Mouse (Mus musculus) fat pad, adult 2 months (tissue): ENCODE results near the gene Tmem59l.

Experiments used
- DNase-seq: peaks from one replicate; pipeline ENCODE4 v3.0.0-alpha.2; 2011; ENCODE audit warnings: low read depth, low spot score; ENCODE audit errors: extremely low read depth

Gene Tmem59l

DNA sequence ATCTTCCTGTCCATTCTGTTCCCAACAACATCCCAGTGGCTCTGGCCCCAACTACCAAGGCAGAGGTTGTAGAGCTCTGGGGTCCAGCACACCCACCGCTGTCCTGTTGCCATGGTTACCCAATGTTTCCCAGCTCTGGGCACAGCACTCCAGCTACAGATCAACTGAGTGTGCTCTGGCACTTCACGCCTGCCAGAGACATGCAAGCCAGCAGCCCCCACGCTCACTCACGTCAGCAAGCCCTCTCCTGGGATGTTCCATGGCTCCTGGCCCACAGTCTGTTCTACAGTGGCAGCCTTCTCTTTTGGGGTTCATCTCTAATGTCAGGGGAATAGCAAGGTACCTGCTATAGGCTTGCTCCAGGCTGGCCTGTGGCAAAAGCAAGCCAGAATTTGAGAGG is 23.9 kb downstream of the Tmem59l start:
- DNase-seq, result no peak

DNA sequence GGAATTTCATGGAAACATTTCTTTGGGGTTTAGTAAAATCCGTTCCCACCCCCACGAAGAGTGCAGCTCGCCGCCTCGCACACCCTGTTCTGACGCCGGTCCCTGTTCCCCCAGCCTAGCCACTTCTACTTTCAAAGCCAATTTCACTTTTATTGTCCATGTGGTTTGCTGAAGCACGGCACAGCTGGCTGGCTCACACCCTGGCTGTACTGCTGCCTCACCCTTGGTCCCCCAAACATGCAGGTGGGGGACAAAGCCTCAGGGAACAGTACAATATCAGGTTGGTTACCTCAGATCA is 24.7 kb downstream of the Tmem59l start:
- DNase-seq, result no peak

DNA sequence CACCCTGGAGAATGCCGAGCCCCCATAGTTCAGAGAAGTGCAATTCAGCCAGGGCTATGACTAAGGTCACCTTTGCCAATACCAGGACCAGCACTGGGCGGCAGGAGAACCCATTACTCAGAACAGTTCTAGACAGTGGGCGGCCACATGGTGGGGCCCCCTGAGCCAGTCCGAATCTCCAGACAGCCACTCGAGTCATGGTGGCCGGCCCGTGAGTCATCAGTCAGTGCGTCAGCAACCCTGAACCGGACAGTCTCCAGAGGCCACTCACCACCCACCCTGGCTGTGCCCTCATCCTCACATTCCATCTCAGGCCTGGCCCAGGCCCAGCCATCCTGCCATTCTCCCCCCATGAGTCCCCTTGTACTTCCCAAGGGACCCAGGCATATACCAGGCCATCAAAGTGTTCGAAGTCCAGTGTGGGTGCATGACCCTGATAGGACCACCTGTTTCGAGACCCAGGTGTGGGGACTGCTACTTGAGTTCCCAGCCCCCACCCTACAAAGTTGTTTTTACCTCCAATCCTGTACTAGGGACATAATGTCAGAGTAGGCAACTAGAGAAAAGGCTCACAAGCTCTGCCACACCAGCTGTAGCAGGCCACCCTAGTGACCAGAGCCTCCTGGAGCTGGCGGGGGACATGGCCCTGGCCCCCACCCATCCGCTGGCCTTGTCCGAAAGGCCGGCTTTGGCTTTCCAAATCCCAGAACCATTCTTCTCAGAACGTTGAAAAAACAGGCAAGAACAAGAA is 25.2 kb downstream of the Tmem59l start:
- no peak for DNase-seq

DNA sequence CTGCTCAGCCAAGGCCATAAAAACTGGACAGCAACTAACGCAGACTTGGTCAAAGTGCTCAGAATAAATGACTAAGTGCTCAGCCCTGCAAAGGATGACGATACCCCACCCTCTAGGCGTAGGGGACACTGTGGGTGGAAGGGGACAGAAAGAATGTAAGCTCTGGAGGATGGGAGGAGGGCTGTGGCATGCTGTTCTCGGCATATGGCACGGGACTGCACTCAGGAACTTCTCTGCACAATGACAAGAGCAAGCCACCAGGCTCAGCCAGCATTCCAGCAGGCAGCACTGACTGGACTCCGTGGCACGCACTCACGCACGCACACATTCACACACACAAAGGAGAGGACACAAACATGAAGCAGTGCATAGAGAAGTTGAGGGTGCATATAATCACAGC is 26.6 kb downstream of the Tmem59l start:
- no peak for DNase-seq

GRCm38 (mm10) chr8:70460199-70460598 is 27.0 kb downstream of the Tmem59l start:
- no peak for DNase-seq

GRCm38 (mm10) chr8:70459636-70460035 is 27.5 kb downstream of the Tmem59l start:
- DNase-seq, result no peak

DNA sequence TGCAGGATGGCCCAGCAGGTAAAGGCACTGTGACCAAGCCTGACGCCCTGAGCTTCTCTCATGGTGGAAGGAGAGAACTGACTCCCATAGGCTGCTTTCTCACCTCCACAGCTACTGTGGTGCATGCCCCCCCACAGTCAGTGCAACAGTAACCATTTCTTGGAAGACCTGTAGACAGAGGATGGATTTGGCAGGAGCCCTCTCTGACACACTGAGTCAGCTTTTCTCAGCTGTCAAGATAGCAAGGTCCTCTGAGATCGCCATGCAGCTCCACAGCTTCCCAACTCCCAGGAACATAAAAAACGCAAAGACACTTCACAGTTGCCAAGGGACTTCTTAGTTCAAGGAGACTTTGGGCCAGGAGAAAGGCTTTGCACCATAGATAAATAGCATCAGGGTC is 28.7 kb downstream of the Tmem59l start:
- DNase-seq, result no peak

DNA sequence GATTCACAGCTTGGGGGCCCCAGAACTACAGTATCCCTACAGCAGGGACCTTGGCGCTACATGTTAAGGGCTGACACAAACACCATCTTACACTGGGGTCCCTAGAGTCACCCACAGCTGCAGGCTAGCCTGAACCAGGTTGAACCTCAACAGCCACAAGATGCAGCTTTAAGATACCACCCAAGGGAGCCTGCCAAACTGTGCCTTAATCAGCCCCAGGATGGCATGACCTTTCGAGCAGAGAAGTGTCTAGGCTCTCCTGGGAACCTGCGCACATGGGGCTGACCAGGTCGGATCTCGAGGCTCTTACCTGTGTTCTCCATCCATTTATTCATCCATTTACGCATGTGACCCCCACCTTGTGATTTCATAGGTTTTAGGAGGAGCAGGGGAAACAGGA is 29.3 kb downstream of the Tmem59l start:
- no peak for DNase-seq

GRCm38 (mm10) chr8:70456996-70457395 is 30.2 kb downstream of the Tmem59l start:
- DNase-seq, result no peak

- no peak for DNase-seq
Observed at GRCm38 (mm10) chr8:70453852-70454251, 33.3 kb downstream of the Tmem59l start.

DNA sequence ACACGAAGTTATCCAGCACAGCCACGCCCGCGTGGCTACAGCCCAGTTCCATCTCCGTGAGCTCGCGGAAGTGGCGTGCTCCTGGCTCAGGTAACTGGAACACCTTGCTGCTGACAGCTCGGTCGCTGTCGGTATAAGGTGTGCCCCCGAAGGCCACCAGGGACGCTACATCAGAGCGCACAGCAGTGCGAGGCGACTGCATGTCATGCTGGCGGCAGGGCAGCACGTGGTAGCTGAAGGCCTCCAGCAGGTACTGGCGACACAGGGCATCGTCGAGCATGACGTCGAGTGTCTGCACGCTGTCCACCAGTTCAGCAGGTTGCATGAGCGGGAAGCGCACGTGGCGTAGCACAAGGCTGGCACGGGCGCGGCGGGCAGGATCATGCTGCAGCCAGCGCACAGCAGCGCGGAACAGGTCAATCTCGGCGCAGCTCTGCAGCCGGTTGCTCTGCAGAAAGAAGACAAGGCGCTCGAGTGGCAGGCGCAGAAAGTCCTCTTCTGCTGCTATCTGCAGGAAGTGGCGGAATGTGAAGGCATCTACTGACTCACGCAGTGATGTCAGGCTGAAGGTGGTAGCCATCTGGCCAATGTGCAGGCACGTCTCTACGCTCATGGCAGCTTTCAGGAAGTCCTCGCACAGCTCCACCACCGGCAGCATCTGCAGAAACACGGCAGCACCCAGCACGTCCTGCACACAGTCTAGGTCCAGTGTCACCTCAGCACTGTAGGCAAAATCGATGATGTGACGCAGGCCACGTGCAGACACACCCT is 34.8 kb downstream of the Tmem59l start:
- no peak for DNase-seq

GRCm38 (mm10) chr8:70447639-70448420 is 39.3 kb downstream of the Tmem59l start:
- DNase-seq, result no peak

GRCm38 (mm10) chr8:70445988-70446387 is 41.2 kb downstream of the Tmem59l start:
- no peak for DNase-seq

- DNase-seq, result no peak
Observed at GRCm38 (mm10) chr8:70443326-70443725, 43.8 kb downstream of the Tmem59l start.

GRCm38 (mm10) chr8:70441565-70441964 is 45.6 kb downstream of the Tmem59l start:
- DNase-seq, result no peak

GRCm38 (mm10) chr8:70440246-70440645 is 46.9 kb downstream of the Tmem59l start:
- DNase-seq, result no peak

GRCm38 (mm10) chr8:70439848-70440179 is 47.3 kb downstream of the Tmem59l start:
- DNase-seq, result no peak

DNA sequence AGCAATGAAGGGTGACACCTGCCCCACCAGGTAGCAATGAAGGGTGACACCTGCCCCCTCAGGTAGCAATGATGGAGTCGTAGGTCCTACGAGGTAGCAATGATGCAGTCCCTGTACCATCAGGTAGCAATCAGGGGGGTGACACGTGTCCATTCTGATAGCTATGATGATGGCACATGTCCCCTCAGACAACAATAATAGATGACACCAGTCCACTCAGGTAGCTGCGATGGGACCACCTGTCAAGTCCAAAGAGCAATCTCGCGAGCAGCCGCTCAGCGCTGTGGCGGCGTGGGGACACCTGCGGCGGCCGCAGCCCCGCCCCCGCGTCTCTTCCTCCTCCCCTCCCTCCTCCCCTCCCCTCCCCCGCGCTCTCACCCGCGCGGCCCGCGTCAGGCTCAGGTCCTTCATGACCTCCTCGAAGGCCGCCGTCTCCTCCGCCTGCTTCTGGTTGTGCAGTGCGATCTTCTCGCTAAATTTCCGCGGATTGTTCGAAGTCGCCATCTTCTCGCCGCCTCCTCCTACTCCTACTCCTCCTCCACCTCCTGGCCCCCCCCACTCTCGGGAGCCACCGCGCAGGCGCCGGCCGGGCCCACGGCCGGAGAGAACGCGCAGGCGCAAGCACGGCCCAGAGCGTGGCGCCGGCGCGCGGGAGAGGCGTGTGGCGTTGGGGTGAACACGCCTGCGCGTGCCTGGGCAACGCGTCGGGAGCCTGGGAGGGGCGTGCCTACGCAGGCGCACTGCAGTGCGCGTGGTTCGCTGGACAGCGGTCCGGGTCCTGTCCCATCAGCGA is 47.9 kb downstream of the Tmem59l start, which contains the start of gene Crtc1:
Crtc1 (minus strand) TSS at position 525 of the 793 bp plus-strand sequence.
- DNase-seq, result no peak

- no peak for DNase-seq
Observed at GRCm38 (mm10) chr8:70438423-70438822, 48.7 kb downstream of the Tmem59l start.

- no peak for DNase-seq
Observed at GRCm38 (mm10) chr8:70435156-70435555, 52.0 kb downstream of the Tmem59l start.
